Mouse (Mus musculus): ENCODE results near the gene Ift122. TPM values are rescaled to one million over a fixed set of nuclear protein-coding genes. Genes with fewer than 3 reads are reported as not detected.
"Not testable (repeated sequence)": the region's sequence is repeated elsewhere in the genome, so short reads cannot be mapped to it uniquely, and the experiment has no call there.

Ift122 gene
- polyA plus RNA-seq, 1 experiment from 2014 or later, result 2.9 TPM

DNA sequence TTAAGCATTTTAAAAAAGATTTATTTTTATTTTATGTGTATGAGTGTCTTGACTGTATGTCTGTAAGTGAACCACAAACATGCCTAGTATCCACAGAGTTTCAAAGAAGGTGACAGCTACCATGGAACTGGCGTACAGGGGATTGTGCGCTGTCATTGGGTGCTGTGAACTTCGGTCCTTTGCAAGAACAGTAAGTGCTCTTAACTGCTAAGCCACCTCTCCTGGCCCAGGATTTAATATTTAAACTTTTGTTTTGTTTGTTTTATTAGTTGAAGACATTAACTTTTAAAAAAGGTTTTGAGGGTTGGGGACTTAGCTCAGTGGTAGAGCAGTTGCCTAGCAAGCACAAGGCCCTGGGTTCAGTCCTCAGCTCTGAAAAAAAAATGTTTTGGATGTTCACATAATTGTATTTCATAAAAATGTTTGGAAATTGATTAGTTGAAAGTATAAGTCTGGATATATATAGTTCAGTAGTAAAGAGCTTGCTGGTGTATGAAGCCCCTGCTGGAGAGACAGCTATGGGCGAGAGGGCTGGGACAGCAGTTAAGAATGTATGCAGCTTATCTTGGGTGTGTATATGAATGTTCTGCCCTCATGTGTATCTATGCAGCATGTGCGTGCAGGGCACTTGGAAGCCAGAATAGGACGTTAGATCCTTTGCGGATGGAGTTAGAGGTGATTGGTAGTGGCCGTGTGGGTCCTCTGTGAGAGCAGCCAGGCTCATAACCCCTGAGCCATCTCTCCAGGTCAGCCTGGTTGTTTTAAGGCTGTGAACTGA lies 31.9 kb upstream of the Ift122 start:
- no peaks in the 10 kb centered on the region for H3K27me3 ChIP-seq
- no peak for DNase-seq
- H3K4me2 ChIP-seq, result peak overlapping the region; percentile 37
- peak; percentile 79 for ATAC-seq (ENCODE audit: low read depth)
- WGBS (ENCODE audit: insufficient replicate concordance), result 50% methylated on average over 8 of the region's 8 CpGs
- no peak overlapping the region; the same call in 1 of the 2 replicates for H3K4me3 ChIP-seq (replicated peaks)
- no peaks in the 10 kb centered on the region for H3K9me3 ChIP-seq (replicated peaks)
- H3K36me3 ChIP-seq, result no peaks in the 10 kb centered on the region
- peak overlapping the region; percentile 37 for H3K9ac ChIP-seq
- peak overlapping the region; percentile 73 for H3K27ac ChIP-seq
- H3K4me1 ChIP-seq (replicated peaks), result peaks cover 47% of the 10 kb centered on the region

- Histone ChIP-seq H3K9ac (peak overlapping the region; percentile 42), H3K4me1 (replicated peaks) (peaks cover 47% of the 10 kb centered on the region), H3K27ac (peak overlapping the region; percentile 69), H3K4me3 (replicated peaks) (peak overlapping the region; percentile 26), H3K4me2 (peak overlapping the region; percentile 48)
- H3K27me3 ChIP-seq; H3K36me3 ChIP-seq; H3K9me3 ChIP-seq (replicated peaks): not testable (repeated sequence)
- 2% methylated on average over 6 of the region's 11 CpGs for WGBS (ENCODE audit: insufficient replicate concordance)
- peak; percentile 93 for ATAC-seq (ENCODE audit: low read depth)
- peak; percentile 42 for DNase-seq
These were observed 29.3 kb upstream of the Ift122 start for GRCm38 (mm10) chr6:115823850-115824464.

DNA sequence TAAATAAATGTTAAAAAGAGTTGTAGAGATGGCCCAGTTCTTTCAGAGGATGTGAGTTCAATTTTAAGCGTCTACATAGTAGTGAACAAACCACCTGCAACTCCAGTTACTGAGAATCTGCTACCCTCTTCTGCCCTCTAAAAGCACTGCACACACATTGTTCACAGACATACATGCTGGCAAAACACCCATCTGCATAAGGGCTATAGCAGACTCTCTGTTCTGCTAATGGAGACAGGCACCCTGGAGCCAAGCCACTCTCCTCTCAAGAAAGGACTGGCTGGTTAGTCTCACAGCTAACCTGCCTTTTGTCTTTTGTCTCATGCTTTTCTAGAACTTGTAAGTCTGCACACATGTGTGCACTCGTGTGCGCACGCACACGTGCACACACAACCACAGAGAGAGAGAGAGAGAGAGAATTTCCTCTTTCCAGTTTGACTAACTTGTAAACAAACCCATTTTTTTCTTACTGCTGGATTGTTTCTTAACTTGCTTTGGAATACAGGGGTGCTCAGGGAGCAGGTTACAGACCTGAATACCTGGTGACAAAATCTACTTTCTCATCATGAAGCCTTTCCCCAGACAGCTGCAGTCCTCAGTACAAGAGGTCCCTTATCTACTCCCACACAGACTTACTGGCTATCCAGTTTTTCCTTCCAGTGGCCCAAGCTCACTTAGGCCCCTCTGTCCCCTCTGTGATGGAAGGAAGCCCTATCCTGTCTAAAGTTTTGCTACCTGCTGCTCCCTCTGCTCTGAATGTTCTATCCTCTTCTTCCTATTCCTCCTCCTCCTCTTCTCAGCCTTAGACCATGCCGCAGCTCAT lies 22.3 kb upstream of the Ift122 start:
- Histone ChIP-seq H3K27ac (peak overlapping the region; percentile 15; the same call in 1 of the 2 replicates), H3K27me3 (no peaks in the 10 kb centered on the region), H3K9me3 (replicated peaks) (no peaks in the 10 kb centered on the region), H3K9ac (no peak overlapping the region), H3K36me3 (no peaks in the 10 kb centered on the region), H3K4me2 (no peak overlapping the region), H3K4me1 (replicated peaks) (peaks cover 38% of the 10 kb centered on the region), H3K4me3 (replicated peaks) (no peak overlapping the region)
- 74% methylated on average over 6 of the region's 6 CpGs for WGBS (ENCODE audit: insufficient replicate concordance)
- ATAC-seq (ENCODE audit: low read depth), result peak; percentile 47
- DNase-seq, result no peak

DNA sequence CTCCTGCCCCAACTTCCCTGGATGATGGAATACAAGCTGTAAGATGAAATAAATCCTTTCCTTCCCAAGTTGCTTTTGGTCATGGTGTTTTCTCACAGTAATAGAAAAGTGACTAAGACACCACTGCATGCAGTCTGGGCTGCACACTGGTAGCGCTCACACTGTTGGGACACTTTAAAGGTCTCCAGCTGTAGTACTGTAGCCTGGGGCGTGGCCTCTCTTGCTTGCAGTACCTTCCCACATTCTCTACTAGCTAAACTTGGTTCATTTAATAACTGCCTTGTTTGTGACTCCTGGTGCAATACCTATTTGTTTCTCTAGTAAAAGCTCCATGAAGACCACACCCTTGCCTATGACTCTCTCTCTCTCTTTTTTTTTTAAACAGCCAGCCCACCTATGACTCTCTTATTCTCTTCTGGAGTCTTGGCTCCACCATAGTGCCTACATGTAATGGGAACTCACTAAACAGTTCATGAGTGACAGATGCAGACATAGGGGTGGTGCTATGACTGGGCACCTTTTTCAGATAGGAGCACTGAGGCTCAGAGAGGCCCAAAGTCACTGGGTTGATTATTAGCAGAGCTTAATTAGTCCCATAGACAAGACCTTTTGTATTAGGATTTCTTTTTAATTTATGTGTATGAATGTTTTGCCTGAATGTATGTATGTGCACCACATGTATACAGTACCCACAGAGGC lies 21.0 kb upstream of the Ift122 start:
- Histone ChIP-seq H3K9me3 (replicated peaks) (no peaks in the 10 kb centered on the region), H3K4me3 (replicated peaks) (no peak overlapping the region), H3K36me3 (no peaks in the 10 kb centered on the region), H3K27ac (peak overlapping the region; percentile 50), H3K9ac (0 out of 2 replicates have a peak overlapping the region, but pooled peaks have one; percentile 9), H3K4me2 (no peak overlapping the region), H3K4me1 (replicated peaks) (peaks cover 38% of the 10 kb centered on the region), H3K27me3 (no peaks in the 10 kb centered on the region)
- WGBS (ENCODE audit: insufficient replicate concordance), result 82% methylated on average over 2 of the region's 2 CpGs
- no peak for DNase-seq
- ATAC-seq (ENCODE audit: low read depth), result peak; percentile 74; the same call in 1 of the 2 replicates

GRCm38 (mm10) chr6:115833861-115834260 lies 19.4 kb upstream of the Ift122 start:
- no peak overlapping the region for H3K27ac ChIP-seq
- peaks cover 50% of the 10 kb centered on the region for H3K4me1 ChIP-seq (replicated peaks)
- DNase-seq (no peak), ATAC-seq (ENCODE audit: low read depth) (no peak)
- no peaks in the 10 kb centered on the region for H3K27me3 ChIP-seq
- no peak overlapping the region for H3K4me3 ChIP-seq (replicated peaks)
- H3K4me2 ChIP-seq, result no peak overlapping the region
- no peaks in the 10 kb centered on the region for H3K36me3 ChIP-seq
- H3K9ac ChIP-seq, result no peak overlapping the region
- no peaks in the 10 kb centered on the region for H3K9me3 ChIP-seq (replicated peaks)

DNA sequence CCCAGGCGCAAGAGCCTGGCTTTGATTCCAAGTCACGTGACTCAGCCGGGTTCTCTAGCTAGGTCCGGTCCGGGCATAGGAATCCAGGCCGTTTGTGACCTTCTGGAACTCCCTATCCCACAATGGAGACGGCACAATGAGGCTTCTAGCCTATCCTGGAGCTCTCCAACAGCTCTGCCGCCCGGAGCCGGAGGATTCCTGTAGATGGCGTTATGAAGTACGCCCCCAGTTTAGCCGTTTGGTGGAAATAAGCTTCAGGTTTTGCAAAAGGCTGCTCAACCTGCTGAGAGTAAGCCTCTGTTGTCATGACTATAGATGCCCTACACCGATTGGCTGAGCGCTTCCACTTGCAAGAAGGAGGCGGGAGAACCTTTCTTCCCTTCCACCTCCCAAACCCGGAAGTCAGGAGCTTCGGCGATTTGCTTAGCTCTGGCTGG lies 15.1 kb upstream of the Ift122 start, which contains the start of gene Efcab12:
TSS of gene Efcab12 (minus strand) at position 252 of the 437 bp plus-strand sequence.
- H3K9me3 ChIP-seq (replicated peaks), result no peaks in the 10 kb centered on the region

DNA sequence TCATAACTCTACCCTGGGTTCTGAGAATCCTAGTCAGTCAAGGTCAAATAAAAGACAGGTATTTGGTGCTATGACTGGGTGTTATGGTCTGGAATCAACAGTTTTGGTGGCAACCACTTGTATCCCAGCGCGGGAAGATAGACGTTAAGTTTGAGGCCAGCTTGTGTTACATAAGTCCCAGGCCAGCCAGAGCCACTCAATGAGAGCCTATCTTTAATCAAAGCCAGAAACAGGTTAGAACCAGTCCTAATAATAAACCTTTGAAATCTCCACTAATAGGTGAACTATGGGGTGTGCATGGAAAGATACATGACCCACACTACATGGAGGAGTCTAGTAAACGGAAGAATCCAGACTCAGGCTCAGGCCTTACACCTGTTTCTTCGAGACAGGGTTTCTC lies 14.5 kb upstream of the Ift122 start:
- H3K9ac ChIP-seq, result no peak overlapping the region
- no peaks in the 10 kb centered on the region for H3K27me3 ChIP-seq
- no peak overlapping the region for H3K27ac ChIP-seq
- DNase-seq (no peak), ATAC-seq (ENCODE audit: low read depth) (peak; percentile 33)
- peaks cover 25% of the 10 kb centered on the region for H3K36me3 ChIP-seq
- H3K4me1 ChIP-seq (replicated peaks), result peaks cover 20% of the 10 kb centered on the region
- H3K4me3 ChIP-seq (replicated peaks), result peak overlapping the region; percentile 51
- 67% methylated on average over 5 of the region's 5 CpGs for WGBS (ENCODE audit: insufficient replicate concordance)
- no peaks in the 10 kb centered on the region for H3K9me3 ChIP-seq (replicated peaks)
- peak overlapping the region; percentile 78 for H3K4me2 ChIP-seq

More for the DNA sequence above, 15.1 kb upstream of the Ift122 start, which contains the start of gene Efcab12:
- Histone ChIP-seq H3K27me3 (no peaks in the 10 kb centered on the region), H3K4me3 (replicated peaks) (peak within 1 kb of the TSS; percentile 51), H3K4me2 (peak within 1 kb of the TSS; percentile 78), H3K4me1 (replicated peaks) (peaks cover 22% of the 10 kb centered on the region), H3K27ac (no peak within 1 kb of the TSS), H3K9ac (peak within 1 kb of the TSS; percentile 54), H3K36me3 (peaks cover 19% of the 10 kb centered on the region)
- ATAC-seq (ENCODE audit: low read depth) (peak; percentile 88), DNase-seq (peak; percentile 52)
- 8% methylated on average over 19 of the region's 19 CpGs for WGBS (ENCODE audit: insufficient replicate concordance)

- DNase-seq (no peak), ATAC-seq (ENCODE audit: low read depth) (no peak)
- no peak overlapping the region for H3K9ac ChIP-seq
- peaks cover 9% of the 10 kb centered on the region for H3K4me1 ChIP-seq (replicated peaks)
- no peak overlapping the region for H3K27ac ChIP-seq
- H3K27me3 ChIP-seq, result no peaks in the 10 kb centered on the region
- no peak overlapping the region for H3K4me3 ChIP-seq (replicated peaks)
- 84% methylated on average over 4 of the region's 4 CpGs for WGBS (ENCODE audit: insufficient replicate concordance)
- no peaks in the 10 kb centered on the region for H3K9me3 ChIP-seq (replicated peaks)
- H3K36me3 ChIP-seq, result peaks cover 66% of the 10 kb centered on the region
- H3K4me2 ChIP-seq, result no peak overlapping the region
These were observed 8.3 kb upstream of the Ift122 start for GRCm38 (mm10) chr6:115845006-115845405.

DNA sequence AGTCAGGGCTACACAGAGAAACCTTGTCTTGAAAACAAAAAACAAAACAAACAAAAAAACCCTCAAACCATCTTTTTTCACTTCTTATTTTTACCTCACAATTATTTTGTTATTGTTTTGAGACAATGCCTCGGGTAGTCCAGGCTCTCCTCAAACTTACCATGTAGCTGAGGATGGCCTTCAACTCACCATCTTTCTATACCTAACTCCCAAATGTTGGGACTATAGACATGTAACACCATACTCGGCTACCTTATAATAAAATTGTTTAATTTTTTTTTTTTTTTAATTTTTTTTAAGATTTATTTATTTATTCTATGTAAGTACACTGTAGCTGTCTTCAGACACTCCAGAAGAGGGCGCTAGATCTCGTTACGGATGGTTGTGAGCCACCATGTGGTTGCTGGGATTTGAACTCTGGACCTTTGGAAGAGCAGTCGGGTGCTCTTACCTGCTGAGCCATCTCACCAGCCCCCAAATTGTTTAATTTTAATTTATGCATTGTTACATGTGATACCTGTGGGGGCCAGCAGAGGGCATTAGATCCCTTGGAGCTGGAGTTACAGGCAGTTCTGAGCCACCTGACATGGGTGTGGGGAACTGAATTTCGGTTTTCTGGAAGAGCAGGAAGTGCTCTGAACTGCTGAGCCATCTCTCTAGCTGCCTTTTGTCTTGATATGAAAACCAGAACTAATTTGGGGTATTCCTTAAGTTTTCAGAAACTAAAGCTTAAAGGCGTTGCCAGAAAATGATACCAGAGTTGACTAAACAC lies 6.4 kb upstream of the Ift122 start:
- no peaks in the 10 kb centered on the region for H3K9me3 ChIP-seq (replicated peaks)
- no peak overlapping the region for H3K27ac ChIP-seq
- peak; percentile 59 for ATAC-seq (ENCODE audit: low read depth)
- H3K27me3 ChIP-seq, result no peaks in the 10 kb centered on the region
- DNase-seq, result peak; percentile 33
- H3K4me1 ChIP-seq (replicated peaks), result peaks cover 18% of the 10 kb centered on the region
- 22% methylated on average over 8 of the region's 8 CpGs for WGBS (ENCODE audit: insufficient replicate concordance)
- no peak overlapping the region for H3K9ac ChIP-seq
- H3K36me3 ChIP-seq, result peaks cover 68% of the 10 kb centered on the region
- no peak overlapping the region for H3K4me3 ChIP-seq (replicated peaks)
- no peak overlapping the region for H3K4me2 ChIP-seq

DNA sequence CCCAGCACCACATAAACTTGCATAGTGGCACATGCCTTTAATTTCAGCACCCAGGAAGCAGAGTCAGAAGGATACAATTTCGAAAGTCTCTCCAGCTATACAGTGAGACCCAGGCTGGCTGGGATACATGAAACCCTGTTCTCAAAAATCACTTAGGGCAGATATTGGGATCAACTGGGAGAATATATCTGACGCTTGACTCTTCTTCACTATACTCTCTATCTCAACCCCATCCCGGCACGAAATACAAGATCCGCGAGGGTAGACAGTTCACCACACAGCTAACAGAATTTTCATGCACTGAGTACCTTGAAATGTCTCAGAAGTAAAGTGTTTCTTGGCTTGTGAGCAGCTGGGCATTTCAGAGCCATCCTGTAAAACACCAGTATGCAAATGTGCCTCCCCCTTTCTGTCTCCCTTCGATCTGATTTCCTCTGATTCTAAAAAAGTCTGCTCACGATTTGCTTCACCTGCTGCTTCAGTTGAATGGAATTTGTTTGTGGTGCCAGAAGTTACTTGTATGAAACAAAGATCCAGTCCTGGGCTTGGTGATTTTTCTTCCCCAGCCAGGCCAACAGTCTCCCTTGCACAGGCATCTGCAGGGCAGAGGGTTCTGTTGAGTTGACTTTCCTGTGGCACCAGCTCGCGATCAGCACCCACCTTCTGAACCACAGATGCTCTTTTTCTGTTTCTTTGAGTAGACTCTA lies 4.5 kb upstream of the Ift122 start:
- H3K4me3 ChIP-seq (replicated peaks), result no peak overlapping the region
- no peaks in the 10 kb centered on the region for H3K27me3 ChIP-seq
- WGBS (ENCODE audit: insufficient replicate concordance), result 88% methylated on average over 10 of the region's 10 CpGs
- peaks cover 50% of the 10 kb centered on the region for H3K36me3 ChIP-seq
- no peak overlapping the region for H3K4me2 ChIP-seq
- H3K27ac ChIP-seq, result no peak overlapping the region
- H3K4me1 ChIP-seq (replicated peaks), result peaks cover 28% of the 10 kb centered on the region
- DNase-seq (no peak), ATAC-seq (ENCODE audit: low read depth) (no peak)
- H3K9ac ChIP-seq, result no peak overlapping the region
- no peaks in the 10 kb centered on the region for H3K9me3 ChIP-seq (replicated peaks)

Data from liver, embryonic 13.5 days (tissue).